Mouse (Mus musculus): ENCODE measurements around the gene Bpifa1. TPM values are rescaled to one million over a fixed set of nuclear protein-coding genes. Genes with fewer than 3 reads are reported as not detected.

The Bpifa1 gene
- total RNA-seq (2014; rRNA removed) (3.4 TPM in 1 of 2 replicates, not detected in the other), polyA plus RNA-seq (2015; fragmentation: Nextera tagmentation; extraction: Ambion mirVana) (0.54 and 0.86 TPM in 2 replicates)

- H3K27me3 ChIP-seq (ENCODE audit: insufficient read depth, low read length) = no peaks in the 10 kb centered on the region
- no peak within 1 kb of the TSS for H3K4me2 ChIP-seq (ENCODE audit: low read depth, low read length)
- no peak for TF ChIP-seq CTCF (IDR thresholded peaks at IDR 0.05; ENCODE audit: low read depth)
- DNase-seq (ENCODE audit: low spot score) = no peak
- H3K9ac ChIP-seq (replicated peaks; ENCODE audit: low read length) = no peak within 1 kb of the TSS
- 79% methylated on average over 4 of the region's 4 CpGs for WGBS
- no peaks in the 10 kb centered on the region for H3K4me1 ChIP-seq (ENCODE audit: insufficient read depth, low read length)
- no peaks in the 10 kb centered on the region for H3K9me3 ChIP-seq (ENCODE audit: low read length)
- H3K36me3 ChIP-seq (ENCODE audit: insufficient read depth, low read length) = no peaks in the 10 kb centered on the region
- H3K27ac ChIP-seq = no peak within 1 kb of the TSS
- no peak for ATAC-seq
- no peak within 1 kb of the TSS for H3K4me3 ChIP-seq (ENCODE audit: low read length)
Measured at GRCm38 (mm10) chr2:154142580-154142979, at the start of gene Bpifa1. Gene Bpifa1, plus strand, starts transcription at chr2:154142880.

GRCm38 (mm10) chr2:154097734-154098133 is 44.9 kb upstream of the Bpifa1 start:
- no peaks in the 10 kb centered on the region for H3K36me3 ChIP-seq (ENCODE audit: insufficient read depth, low read length)
- H3K4me3 ChIP-seq (ENCODE audit: low read length) = no peak overlapping the region
- no peak overlapping the region for H3K4me2 ChIP-seq (ENCODE audit: low read depth, low read length)
- H3K4me1 ChIP-seq (ENCODE audit: insufficient read depth, low read length) = no peaks in the 10 kb centered on the region
- H3K27ac ChIP-seq = no peak overlapping the region
- peak; percentile 16 for DNase-seq (ENCODE audit: low spot score)
- H3K27me3 ChIP-seq (ENCODE audit: insufficient read depth, low read length) = no peaks in the 10 kb centered on the region
- peak; percentile 47 for TF ChIP-seq CTCF (IDR thresholded peaks at IDR 0.05; ENCODE audit: low read depth)
- WGBS = 58% methylated on average over 1 of the region's 1 CpGs
- no peak for ATAC-seq
- H3K9ac ChIP-seq (replicated peaks; ENCODE audit: low read length) = no peak overlapping the region
- no peaks in the 10 kb centered on the region for H3K9me3 ChIP-seq (ENCODE audit: low read length)

- H3K9me3 ChIP-seq (ENCODE audit: low read length) = no peaks in the 10 kb centered on the region
- no peak overlapping the region for H3K9ac ChIP-seq (replicated peaks; ENCODE audit: low read length)
- H3K4me3 ChIP-seq (ENCODE audit: low read length) = no peak overlapping the region
Measured at GRCm38 (mm10) chr2:154117381-154117780, 25.3 kb upstream of the Bpifa1 start.

GRCm38 (mm10) chr2:154130120-154130519 is 12.6 kb upstream of the Bpifa1 start, which contains the start of gene Bpifa3:
Gene Bpifa3, plus strand, starts transcription at chr2:154130336.
- Histone ChIP-seq H3K27me3 (ENCODE audit: insufficient read depth, low read length) (no peaks in the 10 kb centered on the region), H3K4me3 (ENCODE audit: low read length) (no peak within 1 kb of the TSS), H3K27ac (no peak within 1 kb of the TSS), H3K9ac (replicated peaks; ENCODE audit: low read length) (no peak within 1 kb of the TSS), H3K4me2 (ENCODE audit: low read depth, low read length) (no peak within 1 kb of the TSS), H3K4me1 (ENCODE audit: insufficient read depth, low read length) (no peaks in the 10 kb centered on the region), H3K36me3 (ENCODE audit: insufficient read depth, low read length) (no peaks in the 10 kb centered on the region), H3K9me3 (ENCODE audit: low read length) (no peaks in the 10 kb centered on the region)
- TF ChIP-seq CTCF (IDR thresholded peaks at IDR 0.05; ENCODE audit: low read depth) = no peak
- no peak for ATAC-seq
- no peak for DNase-seq (ENCODE audit: low spot score)
- WGBS = 65% methylated on average over 2 of the region's 2 CpGs

More at GRCm38 (mm10) chr2:154117381-154117780, 25.3 kb upstream of the Bpifa1 start:
- H3K27ac ChIP-seq = no peak overlapping the region
- WGBS = 89% methylated on average over 3 of the region's 3 CpGs
- H3K27me3 ChIP-seq (ENCODE audit: insufficient read depth, low read length) = no peaks in the 10 kb centered on the region
- DNase-seq (ENCODE audit: low spot score) (no peak), ATAC-seq (no peak)
- H3K4me2 ChIP-seq (ENCODE audit: low read depth, low read length) = no peak overlapping the region
- H3K4me1 ChIP-seq (ENCODE audit: insufficient read depth, low read length) = no peaks in the 10 kb centered on the region
- no peaks in the 10 kb centered on the region for H3K36me3 ChIP-seq (ENCODE audit: insufficient read depth, low read length)
- TF ChIP-seq CTCF (IDR thresholded peaks at IDR 0.05; ENCODE audit: low read depth) = no peak

- Histone ChIP-seq H3K4me2 (ENCODE audit: low read depth, low read length) (no peak overlapping the region), H3K27ac (no peak overlapping the region), H3K9ac (replicated peaks; ENCODE audit: low read length) (no peak overlapping the region), H3K27me3 (ENCODE audit: insufficient read depth, low read length) (no peaks in the 10 kb centered on the region), H3K4me3 (ENCODE audit: low read length) (no peak overlapping the region), H3K4me1 (ENCODE audit: insufficient read depth, low read length) (no peaks in the 10 kb centered on the region), H3K36me3 (ENCODE audit: insufficient read depth, low read length) (no peaks in the 10 kb centered on the region), H3K9me3 (ENCODE audit: low read length) (no peaks in the 10 kb centered on the region)
- ATAC-seq (peak; percentile 66), DNase-seq (ENCODE audit: low spot score) (peak; percentile 68)
- 32% methylated on average over 3 of the region's 3 CpGs for whole genome bisulfite sequencing
- no peak for TF ChIP-seq CTCF (IDR thresholded peaks at IDR 0.05; ENCODE audit: low read depth)
Measured at GRCm38 (mm10) chr2:154143735-154144134, 1.1 kb downstream of the Bpifa1 start.

- ATAC-seq (no peak), DNase-seq (ENCODE audit: low spot score) (no peak)
- H3K4me1 ChIP-seq (ENCODE audit: insufficient read depth, low read length) = no peaks in the 10 kb centered on the region
- H3K9ac ChIP-seq (replicated peaks; ENCODE audit: low read length) = no peak overlapping the region
- TF ChIP-seq CTCF (IDR thresholded peaks at IDR 0.05; ENCODE audit: low read depth) = no peak
- no peaks in the 10 kb centered on the region for H3K27me3 ChIP-seq (ENCODE audit: insufficient read depth, low read length)
- H3K4me2 ChIP-seq (ENCODE audit: low read depth, low read length) = no peak overlapping the region
- no peaks in the 10 kb centered on the region for H3K36me3 ChIP-seq (ENCODE audit: insufficient read depth, low read length)
- no peak overlapping the region for H3K4me3 ChIP-seq (ENCODE audit: low read length)
- no peak overlapping the region for H3K27ac ChIP-seq
- no peaks in the 10 kb centered on the region for H3K9me3 ChIP-seq (ENCODE audit: low read length)
- 84% methylated on average over 4 of the region's 4 CpGs for WGBS
Measured at GRCm38 (mm10) chr2:154147496-154147895, 4.8 kb downstream of the Bpifa1 start.

- Histone ChIP-seq H3K4me1 (ENCODE audit: insufficient read depth, low read length) (no peaks in the 10 kb centered on the region), H3K4me2 (ENCODE audit: low read depth, low read length) (no peak overlapping the region), H3K4me3 (ENCODE audit: low read length) (no peak overlapping the region), H3K36me3 (ENCODE audit: insufficient read depth, low read length) (no peaks in the 10 kb centered on the region), H3K27ac (no peak overlapping the region), H3K9me3 (ENCODE audit: low read length) (0 out of 2 replicates have a peak, but pooled peaks cover 5% of the 10 kb centered on the region), H3K27me3 (ENCODE audit: insufficient read depth, low read length) (no peaks in the 10 kb centered on the region), H3K9ac (replicated peaks; ENCODE audit: low read length) (no peak overlapping the region)
- DNase-seq (ENCODE audit: low spot score) = peak; percentile 56
- ATAC-seq = no peak
- WGBS = 41% methylated on average over 3 of the region's 3 CpGs
- peak; percentile 70 for TF ChIP-seq CTCF (IDR thresholded peaks at IDR 0.05; ENCODE audit: low read depth)
Measured at GRCm38 (mm10) chr2:154158433-154158832, 15.8 kb downstream of the Bpifa1 start.

Data from hindbrain, postnatal 0 days (tissue).